8 mouse cellular contexts compared by ENCODE assay signal in genomic region chr7:37336851-37337531, GRCm38 (mm10).
DNase-seq lines count a peak whose midpoint lies in the region; ATAC-seq and TF ChIP-seq lines count a peak whose summit lies in the region.

No protein-coding gene starts in this region.

- WGBS in forebrain, embryonic 13.5 days = 4% methylated on average over 28 of the region's 28 CpGs
- WGBS in hindbrain, postnatal 0 days = 2% methylated on average over 28 of the region's 28 CpGs
- 16% methylated on average over 28 of the region's 28 CpGs for whole genome bisulfite sequencing in liver, embryonic 13.5 days (ENCODE audit: insufficient replicate concordance)

- peak overlapping the region; percentile 48 for H3K9ac ChIP-seq in forebrain, embryonic 13.5 days
- H3K9ac ChIP-seq in hindbrain, postnatal 0 days (replicated peaks; ENCODE audit: low read length) = peak overlapping the region; percentile 43
- H3K9ac ChIP-seq in liver, embryonic 13.5 days = no peak overlapping the region

- TF ChIP-seq CTCF in testis, adult 2 months (IDR thresholded peaks at IDR 0.05; ENCODE audit: control insufficient read depth, insufficient read depth, insufficient replicate concordance, low read depth, low read length) = no peak
- no peak for TF ChIP-seq CTCF in hindbrain, postnatal 0 days (IDR thresholded peaks at IDR 0.05; ENCODE audit: low read depth)

- no peaks in the 10 kb centered on the region for H3K9me3 ChIP-seq in forebrain, embryonic 13.5 days (replicated peaks)
- no peaks in the 10 kb centered on the region for H3K9me3 ChIP-seq in hindbrain, postnatal 0 days (ENCODE audit: low read length)
- H3K9me3 ChIP-seq in liver, embryonic 13.5 days (replicated peaks) = no peaks in the 10 kb centered on the region

- no peaks in the 10 kb centered on the region for H3K27me3 ChIP-seq in testis, adult 2 months (ENCODE audit: control insufficient read depth, insufficient read depth, low read length)
- no peaks in the 10 kb centered on the region for H3K27me3 ChIP-seq in forebrain, embryonic 13.5 days
- H3K27me3 ChIP-seq in hindbrain, postnatal 0 days (ENCODE audit: insufficient read depth, low read length) = no peaks in the 10 kb centered on the region
- H3K27me3 ChIP-seq in liver, embryonic 13.5 days = peaks cover 20% of the 10 kb centered on the region

- TF ChIP-seq POLR2A in testis, adult 2 months (IDR thresholded peaks at IDR 0.05; ENCODE audit: control insufficient read depth, low read depth, low read length) = no peak

- peak overlapping the region; percentile 39 for H3K4me3 ChIP-seq in testis, adult 2 months (ENCODE audit: control insufficient read depth, low read depth, low read length)
- H3K4me3 ChIP-seq in forebrain, embryonic 13.5 days = peak overlapping the region; percentile 32
- H3K4me3 ChIP-seq in hindbrain, postnatal 0 days (ENCODE audit: low read length) = peak overlapping the region; percentile 40
- no peak overlapping the region; the same call in 1 of the 2 replicates for H3K4me3 ChIP-seq in liver, embryonic 13.5 days (replicated peaks)

- H3K4me1 ChIP-seq in testis, adult 2 months (ENCODE audit: control insufficient read depth, insufficient read depth, low read length) = peaks cover 2% of the 10 kb centered on the region; the same call in 1 of the 2 replicates
- H3K4me1 ChIP-seq in forebrain, embryonic 13.5 days = peaks cover 39% of the 10 kb centered on the region
- H3K4me1 ChIP-seq in hindbrain, postnatal 0 days (ENCODE audit: insufficient read depth, low read length) = peaks cover 20% of the 10 kb centered on the region
- H3K4me1 ChIP-seq in liver, embryonic 13.5 days (replicated peaks) = no peaks in the 10 kb centered on the region

- H3K27ac ChIP-seq in testis, adult 2 months (ENCODE audit: control insufficient read depth, insufficient read depth, low read depth, low read length) = no peak overlapping the region
- peak overlapping the region; percentile 76 for H3K27ac ChIP-seq in forebrain, embryonic 13.5 days
- peak overlapping the region; percentile 80 for H3K27ac ChIP-seq in hindbrain, postnatal 0 days
- H3K27ac ChIP-seq in liver, embryonic 13.5 days = no peak overlapping the region

- H3K36me3 ChIP-seq in testis, adult 2 months (ENCODE audit: control insufficient read depth, insufficient read depth, low read length) = no peaks in the 10 kb centered on the region
- no peaks in the 10 kb centered on the region for H3K36me3 ChIP-seq in forebrain, embryonic 13.5 days (ENCODE audit: poor library complexity, severe bottlenecking)
- H3K36me3 ChIP-seq in hindbrain, postnatal 0 days (ENCODE audit: insufficient read depth, low read length) = no peaks in the 10 kb centered on the region
- H3K36me3 ChIP-seq in liver, embryonic 13.5 days = no peaks in the 10 kb centered on the region

- peak; percentile 81 for ATAC-seq in forebrain, embryonic 13.5 days
- peak; percentile 67 for ATAC-seq in hindbrain, postnatal 0 days
- ATAC-seq in liver, embryonic 13.5 days (ENCODE audit: low read depth) = no peak
- ATAC-seq in megakaryocyte progenitor cell, adult 5-6 weeks (replicated peaks; ENCODE audit: poor library complexity) = no peak

- DNase-seq in testis, postnatal 10 days (ENCODE audit: low spot score) = no peak
- peak; percentile 84 for DNase-seq in hindbrain, postnatal 0 days (ENCODE audit: low spot score)
- DNase-seq in liver, embryonic 13.5 days = no peak
- peak; percentile 49 for DNase-seq in right cerebral cortex, postnatal 4 days
- no peak for DNase-seq in c-Kit-positive CD71-positive TER-119-positive erythroid progenitor cells, embryonic 14.5 days (ENCODE audit: low spot score)

- peak overlapping the region; percentile 65 for H3K4me2 ChIP-seq in forebrain, embryonic 13.5 days
- H3K4me2 ChIP-seq in hindbrain, postnatal 0 days (ENCODE audit: low read depth, low read length) = peak overlapping the region; percentile 82
- peak overlapping the region; percentile 18 for H3K4me2 ChIP-seq in liver, embryonic 13.5 days

Comparison
In these comparisons a context has a peak if more than half of its experiments do, and no peak if none do; other contexts are left out.
1. H3K27ac ChIP-seq: peak in forebrain, embryonic 13.5 days (single experiment) and hindbrain, postnatal 0 days (single experiment); none in testis, adult 2 months (single experiment) and liver, embryonic 13.5 days (single experiment).
2. DNase-seq: peak in hindbrain, postnatal 0 days (single experiment) and right cerebral cortex, postnatal 4 days (single experiment); none in testis, postnatal 10 days (single experiment), liver, embryonic 13.5 days (single experiment) and c-Kit-positive CD71-positive TER-119-positive erythroid progenitor cells, embryonic 14.5 days (single experiment).
3. ATAC-seq: peak in forebrain, embryonic 13.5 days (single experiment) and hindbrain, postnatal 0 days (single experiment); none in liver, embryonic 13.5 days (single experiment) and megakaryocyte progenitor cell, adult 5-6 weeks (single experiment).
4. H3K4me2 ChIP-seq: peak in every context shown above with its lines; median percentile 82 in hindbrain, postnatal 0 days; 65 in forebrain, embryonic 13.5 days; 18 in liver, embryonic 13.5 days.